Comparison of ENCODE assay signal across 8 mouse cellular contexts in the genomic region with DNA sequence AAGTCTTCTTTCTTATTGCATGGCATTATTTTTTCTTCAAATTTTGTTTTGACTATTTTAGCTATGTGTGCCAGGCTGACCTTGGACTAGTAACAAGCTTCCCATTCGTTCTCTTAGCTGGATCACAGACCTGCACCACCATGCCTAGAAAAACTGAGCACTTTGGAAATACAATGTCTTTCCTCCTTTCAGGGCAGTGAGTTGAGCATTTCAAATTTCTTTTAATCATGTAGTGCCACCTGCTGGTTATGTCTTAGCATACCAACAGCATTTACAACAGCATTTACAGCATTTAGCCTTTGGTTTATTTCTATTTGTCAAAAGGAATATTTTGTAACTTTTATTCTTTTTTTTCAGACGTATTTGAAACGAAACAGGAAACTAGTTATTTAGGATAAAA. TPM values are rescaled to one million over a fixed set of nuclear protein-coding genes. Genes with fewer than 3 reads are reported as not detected.
DNase-seq lines count a peak whose midpoint lies in the region; ATAC-seq and TF ChIP-seq lines count a peak whose summit lies in the region.

No protein-coding gene starts in this region.

- peak; percentile 54 for DNase-seq in heart, postnatal 0 days (ENCODE audit: low spot score)
- DNase-seq in 416B (ENCODE audit: low read depth) (peak; percentile 71), ZHBTc4 (ENCODE audit: low read depth, low spot score) (peak; percentile 46)
- peak; percentile 14 for DNase-seq in fibroblast of lung, adult 2 months (ENCODE audit: low read depth)
- peak; percentile 47 to 71 for DNase-seq in left cerebral cortex, postnatal 25 days (ENCODE audit: low spot score in 2 of 2)
- peak; percentile 66 for DNase-seq in retina, postnatal 1 day

- no peak overlapping the region for H3K9ac ChIP-seq in heart, postnatal 0 days (replicated peaks; ENCODE audit: low read depth, low read length)
- H3K9ac ChIP-seq in heart, embryonic 12.5 days, result no peak overlapping the region

- H3K4me1 ChIP-seq in heart, postnatal 0 days (ENCODE audit: control insufficient read depth, insufficient read depth), result no peaks in the 10 kb centered on the region
- H3K4me1 ChIP-seq in heart, embryonic 12.5 days (replicated peaks), result no peaks in the 10 kb centered on the region

- ATAC-seq in heart, postnatal 0 days (ENCODE audit: insufficient read depth, low read depth), result no peak
- ATAC-seq in heart, embryonic 12.5 days (ENCODE audit: insufficient number of reproducible peaks, low FRiP score), result no peak
- ATAC-seq in monocyte, adult 5-6 weeks (replicated peaks; ENCODE audit: insufficient number of reproducible peaks, low FRiP score, low TSS enrichment, poor library complexity, severe bottlenecking), result no peak

- H3K4me2 ChIP-seq in heart, postnatal 0 days (ENCODE audit: low read depth, low read length), result no peak overlapping the region
- H3K4me2 ChIP-seq in heart, embryonic 12.5 days, result no peak overlapping the region

- no peak for TF ChIP-seq EP300 in heart, postnatal 0 days (IDR thresholded peaks at IDR 0.05; ENCODE audit: low read depth)

- intact Hi-C loops in left cerebral cortex, postnatal 25 days (cut with DNase I), result loop anchor here (1.0 to 5.0 kb wide), 3 partner anchors 538 to 1832 kb away; no protein-coding TSS in a partner anchor

- H3K27me3 ChIP-seq in heart, postnatal 0 days (ENCODE audit: control insufficient read depth, insufficient read depth, low read length), result no peaks in the 10 kb centered on the region
- no peaks in the 10 kb centered on the region for H3K27me3 ChIP-seq in heart, embryonic 12.5 days (replicated peaks)

- H3K27ac ChIP-seq in heart, postnatal 0 days (ENCODE audit: low read depth), result no peak overlapping the region
- H3K27ac ChIP-seq in heart, embryonic 12.5 days (ENCODE audit: poor library complexity, severe bottlenecking), result no peak overlapping the region

- TF ChIP-seq CTCF in heart, postnatal 0 days (IDR thresholded peaks at IDR 0.05; ENCODE audit: low read depth), result peak; percentile 72

- no peak overlapping the region for H3K4me3 ChIP-seq in heart, postnatal 0 days (ENCODE audit: low read depth, low read length)
- H3K4me3 ChIP-seq in heart, embryonic 12.5 days, result no peak overlapping the region

- 22% methylated on average over 3 of the region's 3 CpGs for WGBS in heart, postnatal 0 days
- 28% methylated on average over 3 of the region's 3 CpGs for WGBS in heart, embryonic 12.5 days

- H3K9me3 ChIP-seq in heart, postnatal 0 days (replicated peaks; ENCODE audit: control insufficient read depth, low read length), result no peaks in the 10 kb centered on the region
- no peaks in the 10 kb centered on the region for H3K9me3 ChIP-seq in heart, embryonic 12.5 days (replicated peaks)

- H3K36me3 ChIP-seq in heart, postnatal 0 days (replicated peaks; ENCODE audit: control insufficient read depth, insufficient read depth, low read length), result 0 out of 2 replicates have a peak, but pooled peaks cover 3% of the 10 kb centered on the region
- H3K36me3 ChIP-seq in heart, embryonic 12.5 days, result no peaks in the 10 kb centered on the region; the same call in 1 of the 2 replicates

RNA-seq across cellular contexts. Expression of a gene that starts 33.0 kb away (rescaled TPM):
- 14.7 and 66.4 TPM in 2 replicates for total RNA-seq in heart, postnatal 0 days (2014; rRNA removed; ENCODE audit: low replicate concordance)
- polyA plus RNA-seq in heart, postnatal 0 days (2015; fragmentation: Nextera tagmentation; extraction: Ambion mirVana), result 5.1 and 5.7 TPM in 2 replicates
- polyA plus RNA-seq in heart, embryonic 12.5 days (2016; fragmentation: Nextera tagmentation; extraction: Ambion mirVana), result 16.4 and 17.4 TPM in 2 replicates
- 10 to 100 TPM; 12.9 to 17.8 TPM for total RNA-seq in left cerebral cortex, postnatal 25 days (2021)
- 23.6 to 55.7 TPM (median 29.9 TPM) in 3 replicates for total RNA-seq in monocyte, adult 5-6 weeks (2017)

RNA-seq across cellular contexts. Expression of a gene that starts 33.2 kb away (rescaled TPM):
- total RNA-seq in heart, postnatal 0 days (2014; rRNA removed; ENCODE audit: low replicate concordance), result 23.9 and 25.4 TPM in 2 replicates
- polyA plus RNA-seq in heart, postnatal 0 days (2015; fragmentation: Nextera tagmentation; extraction: Ambion mirVana), result 11.0 and 12.2 TPM in 2 replicates
- polyA plus RNA-seq in heart, embryonic 12.5 days (2016; fragmentation: Nextera tagmentation; extraction: Ambion mirVana), result 23.4 and 25.2 TPM in 2 replicates
- 10 to 100 TPM; 90.5 to 96.5 TPM for total RNA-seq in left cerebral cortex, postnatal 25 days (2021)
- total RNA-seq in monocyte, adult 5-6 weeks (2017), result 57.6 to 91.4 TPM (median 58.8 TPM) in 3 replicates

Comparison
In these comparisons a context has a peak if more than half of its experiments do, and no peak if none do; other contexts are left out.
1. DNase-seq: peak in every context shown above with its lines; median percentile 71 in 416B; 66 in retina, postnatal 1 day; 59 in left cerebral cortex, postnatal 25 days; 54 in heart, postnatal 0 days; 46 in ZHBTc4; 14 in fibroblast of lung, adult 2 months.